ENCODE assay signal across 20 mouse cellular contexts in genomic region chr10:59085604-59086003, GRCm38 (mm10).
A peak's percentile ranks its signal among the peaks of the same experiment; 100 is the strongest.
DNase-seq lines count a peak whose midpoint lies in the region; ATAC-seq lines count a peak whose summit lies in the region.
"Had no signal": no experiment of that assay in that cellular context is flagged by ENCODE, and none has a peak within 500 bp of the region (broad histone marks: within the 10 kb centered on the region; RNA-seq: fewer than 3 reads in every experiment).

No protein-coding gene starts in this region.

- no peaks in the 10 kb centered on the region for H3K36me3 ChIP-seq in forebrain, embryonic 11.5 days (ENCODE audit: control insufficient read depth, insufficient read depth, low read length)
- H3K36me3 ChIP-seq in forebrain, embryonic 16.5 days (ENCODE audit: control insufficient read depth, insufficient read depth): 0 out of 2 replicates have a peak, but pooled peaks cover 4% of the 10 kb centered on the region
- no peaks in the 10 kb centered on the region for H3K36me3 ChIP-seq in heart, embryonic 11.5 days (ENCODE audit: control insufficient read depth, insufficient read depth, low read length)
- no peaks in the 10 kb centered on the region for H3K36me3 ChIP-seq in heart, embryonic 10.5 days
- H3K36me3 ChIP-seq: G1E had no signal

- H3K4me3 ChIP-seq in forebrain, embryonic 11.5 days (ENCODE audit: low read depth, low read length): no peak overlapping the region
- no peak overlapping the region for H3K4me3 ChIP-seq in forebrain, embryonic 16.5 days (replicated peaks; ENCODE audit: low read length)
- H3K4me3 ChIP-seq in heart, embryonic 11.5 days (ENCODE audit: low read depth, low read length): no peak overlapping the region
- H3K4me3 ChIP-seq in heart, embryonic 10.5 days: no peak overlapping the region

- H3K27ac ChIP-seq in forebrain, embryonic 11.5 days (ENCODE audit: low read depth, low read length): no peak overlapping the region
- no peak overlapping the region for H3K27ac ChIP-seq in forebrain, embryonic 16.5 days (ENCODE audit: low read length)
- no peak overlapping the region for H3K27ac ChIP-seq in heart, embryonic 11.5 days (ENCODE audit: low read depth, low read length)
- H3K27ac ChIP-seq in heart, embryonic 10.5 days: no peak overlapping the region

- ATAC-seq in forebrain, embryonic 11.5 days (replicated peaks; ENCODE audit: low FRiP score): no peak
- no peak for ATAC-seq in forebrain, embryonic 16.5 days
- ATAC-seq in heart, embryonic 11.5 days (replicated peaks; ENCODE audit: insufficient number of reproducible peaks, low FRiP score, low TSS enrichment): no peak
- ATAC-seq: activated CD4-positive, CD25-positive, alpha-beta regulatory T cell, adult 4 months; CD4-positive, CD25-positive, alpha-beta regulatory T cell, adult 4 months; Patski had no signal

- WGBS in forebrain, embryonic 11.5 days: 98% methylated on average over 5 of the region's 5 CpGs
- 97% methylated on average over 5 of the region's 5 CpGs for WGBS in forebrain, embryonic 16.5 days
- 84% methylated on average over 5 of the region's 5 CpGs for whole genome bisulfite sequencing in heart, embryonic 11.5 days (ENCODE audit: insufficient replicate concordance)
- 89% methylated on average over 5 of the region's 5 CpGs for WGBS in heart, embryonic 10.5 days

- peaks cover 8% of the 10 kb centered on the region for H3K4me1 ChIP-seq in forebrain, embryonic 11.5 days (replicated peaks; ENCODE audit: control insufficient read depth, insufficient read depth, low read length)
- H3K4me1 ChIP-seq in forebrain, embryonic 16.5 days (replicated peaks; ENCODE audit: control insufficient read depth, insufficient read depth, low read length): peaks cover 20% of the 10 kb centered on the region
- H3K4me1 ChIP-seq in heart, embryonic 11.5 days (ENCODE audit: control insufficient read depth, insufficient read depth, low read length): no peaks in the 10 kb centered on the region
- no peaks in the 10 kb centered on the region for H3K4me1 ChIP-seq in heart, embryonic 10.5 days

- DNase-seq in forebrain, embryonic 11.5 days (ENCODE audit: low spot score): peak; percentile 42
- DNase-seq in heart, adult 11 months: peak; percentile 82
- DNase-seq in heart, embryonic 10.5 days (ENCODE audit: low spot score): peak; percentile 66
- no peak for DNase-seq in heart, adult 8-10 months (ENCODE audit: low spot score)
- DNase-seq: adrenal gland, adult 2 months; adrenal gland, adult 8-10 months; adrenal gland, postnatal 10 days; adrenal gland, postnatal 14 days; adrenal gland, postnatal 25 days; adrenal gland, postnatal 36 days; B cell, adult 2 months; cerebellum, adult 11 months; cerebellum, adult 11-12 months; cerebellum, adult 18-20 months had no signal

- H3K27me3 ChIP-seq in forebrain, embryonic 11.5 days (ENCODE audit: control insufficient read depth, insufficient read depth, low read length): no peaks in the 10 kb centered on the region
- no peaks in the 10 kb centered on the region for H3K27me3 ChIP-seq in forebrain, embryonic 16.5 days (replicated peaks; ENCODE audit: control insufficient read depth, insufficient read depth, low read length)
- no peaks in the 10 kb centered on the region for H3K27me3 ChIP-seq in heart, embryonic 11.5 days (ENCODE audit: control insufficient read depth, insufficient read depth, low read length)
- H3K27me3 ChIP-seq in heart, embryonic 10.5 days (ENCODE audit: insufficient read depth, poor library complexity, severe bottlenecking): no peaks in the 10 kb centered on the region; the same call in 1 of the 2 replicates

- H3K4me2 ChIP-seq in forebrain, embryonic 11.5 days (ENCODE audit: low read depth, low read length, severe bottlenecking): no peak overlapping the region
- no peak overlapping the region for H3K4me2 ChIP-seq in forebrain, embryonic 16.5 days (ENCODE audit: low read length)
- no peak overlapping the region for H3K4me2 ChIP-seq in heart, embryonic 11.5 days

- no peak overlapping the region for H3K9ac ChIP-seq in forebrain, embryonic 11.5 days (ENCODE audit: low read length)
- no peak overlapping the region for H3K9ac ChIP-seq in forebrain, embryonic 16.5 days (replicated peaks; ENCODE audit: low read depth, low read length)
- H3K9ac ChIP-seq in heart, embryonic 11.5 days (ENCODE audit: low read depth, low read length): no peak overlapping the region

- H3K9me3 ChIP-seq in forebrain, embryonic 11.5 days (ENCODE audit: control insufficient read depth, low read length): no peaks in the 10 kb centered on the region
- no peaks in the 10 kb centered on the region for H3K9me3 ChIP-seq in forebrain, embryonic 16.5 days (ENCODE audit: control insufficient read depth, low read length)
- no peaks in the 10 kb centered on the region for H3K9me3 ChIP-seq in heart, embryonic 11.5 days (replicated peaks; ENCODE audit: control insufficient read depth, low read length)
- no peaks in the 10 kb centered on the region for H3K9me3 ChIP-seq in heart, embryonic 10.5 days
- H3K9me3 ChIP-seq: G1E had no signal
